Mouse (Mus musculus) embryonic fibroblast, embryonic 13.5 days (primary cell): Measurements from ENCODE around the gene Bsg.

Experiments
- CTCF ChIP-seq: IDR thresholded peaks from 2 replicates; pipeline ENCODE4 v1.5.1; 2011; ENCODE audit warnings: mild to moderate bottlenecking, control low read depth, low read length, moderate library complexity, borderline replicate concordance; ENCODE audit not compliant: insufficient read depth
- POLR2A ChIP-seq: IDR thresholded peaks from 2 replicates; pipeline ENCODE4 v1.6.1; 2011; ENCODE audit warnings: low read depth, mild to moderate bottlenecking, control low read depth, low read length, moderate library complexity

- TF ChIP-seq CTCF (peak; percentile 83), POLR2A (no peak)
Measured at GRCm38 (mm10) chr10:79664131-79664665, 40.1 kb upstream of the Bsg start, which contains the start of gene Madcam1.
